Comparison of ENCODE assay signal across 23 mouse cellular contexts in the genomic region with DNA sequence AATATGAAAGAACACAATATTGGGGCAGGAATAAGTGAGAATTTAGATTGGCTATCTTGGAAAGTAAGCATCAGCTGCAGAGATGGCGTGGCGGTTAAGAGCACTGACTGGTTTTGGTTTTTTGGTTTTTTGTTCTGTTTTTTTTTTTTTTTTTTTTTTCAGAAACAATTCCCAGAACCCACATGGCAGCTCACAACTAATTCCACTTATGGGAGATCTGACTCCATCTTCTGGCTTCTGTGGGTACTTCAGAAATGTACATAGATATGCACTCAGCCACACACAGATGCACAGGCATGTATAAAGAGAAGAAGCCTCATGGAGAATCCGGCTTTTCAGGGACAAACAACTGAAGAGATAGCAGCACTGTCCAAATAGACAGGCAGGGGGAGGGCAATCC. TPM values are rescaled to one million over a fixed set of nuclear protein-coding genes. Genes with fewer than 3 reads are reported as not detected.
DNase-seq lines count a peak whose midpoint lies in the region.
"Had no signal": no experiment of that assay in that cellular context is flagged by ENCODE, and none has a peak within 500 bp of the region (broad histone marks: within the 10 kb centered on the region; RNA-seq: fewer than 3 reads in every experiment).

No protein-coding gene starts in this region.

- DNase-seq in layer of hippocampus, adult 11-12 months (ENCODE audit: low spot score) = peak; percentile 4
- DNase-seq in layer of hippocampus, postnatal 25 days (ENCODE audit: extremely low spot score in 1 of 2, low spot score in 1 of 2) = no peak
- peak; percentile 29 for DNase-seq in 3T3-L1 (ENCODE audit: low read depth, low spot score)
- peak; percentile 36 for DNase-seq in 416B (ENCODE audit: low read depth)
- DNase-seq in R1 (ENCODE audit: low read depth, low spot score) = peak; percentile 7
- DNase-seq in urinary bladder, postnatal 25 days (ENCODE audit: low spot score) = no peak
- DNase-seq in adrenal gland, postnatal 4 days (ENCODE audit: low spot score in 2 of 2) = no peak
- DNase-seq: adrenal gland, postnatal 10 days; cerebellum, adult 11-12 months; cerebellum, adult 9-11 months; embryo, embryonic 11 days; gastrocnemius, adult 2 months; heart, adult 2 months; heart, postnatal 4 days; kidney, adult 2 months; kidney, postnatal 10 days; left cerebral cortex, postnatal 4 days; liver, postnatal 0 days; right cerebral cortex, postnatal 4 days; thymus, postnatal 4 days had no signal

RNA-seq across cellular contexts. Expression of a gene that starts 22.6 kb away (rescaled TPM):
- total RNA-seq in layer of hippocampus, postnatal 25 days (2021) = not detected
- total RNA-seq in adrenal gland, postnatal 4 days (2021) = 1 to 10 TPM in 1 of 2 experiments, not detected in 1; 1.1 TPM
- total RNA-seq: adrenal gland, postnatal 10 days; gastrocnemius, adult 2 months; gastrocnemius, postnatal 4 days; heart, adult 2 months; heart, postnatal 4 days; layer of hippocampus, postnatal 14 days; left cerebral cortex, adult 8-10 months; left cerebral cortex, postnatal 4 days had no signal

Comparison
In these comparisons a context has a peak if more than half of its experiments do, and no peak if none do; other contexts are left out.
1. DNase-seq: peak in layer of hippocampus, adult 11-12 months (single experiment), 3T3-L1 (single experiment), 416B (single experiment) and R1 (single experiment); none in layer of hippocampus, postnatal 25 days (0 of 2), urinary bladder, postnatal 25 days (single experiment) and adrenal gland, postnatal 4 days (0 of 2).